Mouse (Mus musculus) G1E (cell line): ENCODE data around the gene Lacc1.

ENCODE experiments used
- CTCF ChIP-seq: IDR thresholded peaks from 2 replicates; pipeline ENCODE4 v1.5.1; 2012; ENCODE audit warnings: low read depth, low read length, inconsistent platforms, mixed read lengths
- GATA1 ChIP-seq: IDR thresholded peaks from 2 replicates; pipeline ENCODE4 v1.6.1; 2012; ENCODE audit warnings: borderline replicate concordance, low read length, inconsistent platforms, mixed read lengths
- GATA2 ChIP-seq: IDR thresholded peaks from 2 replicates; pipeline ENCODE4 v1.6.1; 2012; ENCODE audit warnings: low read depth, low read length, inconsistent platforms, borderline replicate concordance
- POLR2AphosphoS5 ChIP-seq: IDR thresholded peaks from 2 replicates; pipeline ENCODE4 v1.6.1; 2012; ENCODE audit warnings: low read depth, low read length, inconsistent platforms; ENCODE audit not compliant: insufficient replicate concordance
- TAL1 ChIP-seq: conservative IDR thresholded peaks from 2 replicates; pipeline ENCODE4 v1.6.1; 2012; ENCODE audit warnings: low read depth, low read length, inconsistent platforms, mixed read lengths

DNA sequence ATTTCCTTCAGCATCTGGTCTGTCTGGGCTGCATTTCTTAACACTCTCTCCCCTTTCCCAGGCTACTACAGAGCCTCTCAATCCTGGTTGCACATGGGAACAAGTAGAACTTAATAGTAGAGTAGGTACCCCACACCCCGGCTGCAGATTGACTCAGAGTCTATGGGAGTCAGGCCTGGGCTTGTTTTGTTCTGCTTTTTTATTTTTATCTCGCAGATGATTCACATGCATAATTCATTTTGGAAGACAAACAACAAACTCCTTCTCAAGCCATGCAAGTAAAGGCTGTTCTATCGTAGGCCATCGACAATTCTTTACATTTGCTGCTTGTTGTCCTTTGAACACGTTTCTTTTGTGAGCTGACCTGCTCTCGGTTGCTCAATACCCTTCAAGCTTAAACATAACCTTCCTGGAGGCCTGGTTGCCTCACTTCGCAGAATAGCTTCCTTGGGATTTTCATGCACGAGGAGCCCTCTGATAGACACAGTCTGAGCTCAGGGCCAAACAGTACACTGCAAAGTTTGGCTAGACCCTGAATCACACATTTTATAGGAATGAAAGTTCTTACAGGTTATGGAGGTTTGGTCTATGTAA is 1.2 kb upstream of the Lacc1 start:
- TF ChIP-seq CTCF, result no peak
- TF ChIP-seq GATA1, result no peak
- no peak for TF ChIP-seq TAL1
- TF ChIP-seq POLR2AphosphoS5, result no peak
- TF ChIP-seq GATA2, result no peak
